Mouse (Mus musculus) neutrophil, adult 5-6 weeks (primary cell): Measurements from ENCODE around the gene Fam160b1. TPM values are rescaled to one million over a fixed set of nuclear protein-coding genes. Genes with fewer than 3 reads are reported as not detected.

ENCODE experiments used
- total RNA-seq: library from RNA; stranded (forward); fragments of 200-1000 nt; gene quantifications from 2 replicates; pipeline ENCODE4 v1.2.3, GENCODE M21; 2017

Fam160b1 gene
- total RNA-seq, 1 experiment from 2014 or later: 39.7 TPM

Other genes with a start within 250 kb of the Fam160b1 start
- gene Ablim1, start 45.8 kb upstream of the Fam160b1 start, total RNA-seq: 255 TPM in 2 replicates
- gene Trub1, start 92.2 kb downstream of the Fam160b1 start, total RNA-seq: 4.8 and 7.6 TPM in 2 replicates